Mouse (Mus musculus): ENCODE results near the gene Cdhr2. TPM values are rescaled to one million over a fixed set of nuclear protein-coding genes. Genes with fewer than 3 reads are reported as not detected.

Cdhr2 gene
- polyA plus RNA-seq, 1 experiment, result not detected

- peaks cover 10% of the 10 kb centered on the region for H3K9me3 ChIP-seq
- H3K27me3 ChIP-seq (replicated peaks), result peaks cover 57% of the 10 kb centered on the region
- H3K4me1 ChIP-seq, result no peaks in the 10 kb centered on the region
- no peak overlapping the region for H3K4me3 ChIP-seq (replicated peaks)
- no peaks in the 10 kb centered on the region for H3K36me3 ChIP-seq (replicated peaks; ENCODE audit: low read length)
- TF ChIP-seq FLI1 (IDR thresholded peaks at IDR 0.05; ENCODE audit: low read length), result no peak
- no peak for TF ChIP-seq GATA1 (IDR thresholded peaks at IDR 0.05; ENCODE audit: borderline replicate concordance, low read length)
These were observed 15.7 kb downstream of the Cdhr2 start for GRCm38 (mm10) chr13:54716916-54717315.

GRCm38 (mm10) chr13:54723143-54723542 lies 21.9 kb downstream of the Cdhr2 start:
- peaks cover 44% of the 10 kb centered on the region for H3K27me3 ChIP-seq (replicated peaks)
- no peak overlapping the region for H3K4me3 ChIP-seq (replicated peaks)
- H3K36me3 ChIP-seq (replicated peaks; ENCODE audit: low read length), result no peaks in the 10 kb centered on the region
- TF ChIP-seq FLI1 (IDR thresholded peaks at IDR 0.05; ENCODE audit: low read length) (no peak), GATA1 (IDR thresholded peaks at IDR 0.05; ENCODE audit: borderline replicate concordance, low read length) (no peak)
- H3K9me3 ChIP-seq, result peaks cover 23% of the 10 kb centered on the region
- H3K4me1 ChIP-seq, result no peaks in the 10 kb centered on the region

- H3K27me3 ChIP-seq (replicated peaks), result peaks cover 34% of the 10 kb centered on the region
- H3K4me3 ChIP-seq (replicated peaks), result no peak overlapping the region
- no peaks in the 10 kb centered on the region for H3K36me3 ChIP-seq (replicated peaks; ENCODE audit: low read length)
These were observed 24.9 kb downstream of the Cdhr2 start for GRCm38 (mm10) chr13:54726131-54726530.

GRCm38 (mm10) chr13:54736931-54737330 lies 35.7 kb downstream of the Cdhr2 start:
- Histone ChIP-seq H3K4me1 (no peaks in the 10 kb centered on the region), H3K27me3 (replicated peaks) (peaks cover 74% of the 10 kb centered on the region), H3K4me3 (replicated peaks) (no peak overlapping the region), H3K36me3 (replicated peaks; ENCODE audit: low read length) (no peaks in the 10 kb centered on the region), H3K9me3 (no peaks in the 10 kb centered on the region)
- no peak for TF ChIP-seq FLI1 (IDR thresholded peaks at IDR 0.05; ENCODE audit: low read length)
- no peak for TF ChIP-seq GATA1 (IDR thresholded peaks at IDR 0.05; ENCODE audit: borderline replicate concordance, low read length)

More at GRCm38 (mm10) chr13:54726131-54726530, 24.9 kb downstream of the Cdhr2 start:
- peaks cover 23% of the 10 kb centered on the region for H3K9me3 ChIP-seq
- TF ChIP-seq FLI1 (IDR thresholded peaks at IDR 0.05; ENCODE audit: low read length), result no peak
- no peak for TF ChIP-seq GATA1 (IDR thresholded peaks at IDR 0.05; ENCODE audit: borderline replicate concordance, low read length)
- no peaks in the 10 kb centered on the region for H3K4me1 ChIP-seq

GRCm38 (mm10) chr13:54737488-54738212 lies 36.4 kb downstream of the Cdhr2 start:
- Histone ChIP-seq H3K9me3 (no peaks in the 10 kb centered on the region), H3K27me3 (replicated peaks) (peaks cover 82% of the 10 kb centered on the region), H3K4me3 (replicated peaks) (peak overlapping the region; percentile 50), H3K4me1 (no peaks in the 10 kb centered on the region), H3K36me3 (replicated peaks; ENCODE audit: low read length) (no peaks in the 10 kb centered on the region)
- TF ChIP-seq FLI1 (IDR thresholded peaks at IDR 0.05; ENCODE audit: low read length) (no peak), GATA1 (IDR thresholded peaks at IDR 0.05; ENCODE audit: borderline replicate concordance, low read length) (no peak)

- H3K9me3 ChIP-seq, result no peaks in the 10 kb centered on the region
- peaks cover 82% of the 10 kb centered on the region for H3K27me3 ChIP-seq (replicated peaks)
- TF ChIP-seq GATA1 (IDR thresholded peaks at IDR 0.05; ENCODE audit: borderline replicate concordance, low read length) (no peak), FLI1 (IDR thresholded peaks at IDR 0.05; ENCODE audit: low read length) (no peak)
- H3K4me1 ChIP-seq, result no peaks in the 10 kb centered on the region
- H3K36me3 ChIP-seq (replicated peaks; ENCODE audit: low read length), result no peaks in the 10 kb centered on the region
- no peak overlapping the region for H3K4me3 ChIP-seq (replicated peaks)
These were observed 36.9 kb downstream of the Cdhr2 start for GRCm38 (mm10) chr13:54738213-54738601.

GRCm38 (mm10) chr13:54746110-54746509 lies 44.8 kb downstream of the Cdhr2 start:
- Histone ChIP-seq H3K36me3 (replicated peaks; ENCODE audit: low read length) (no peaks in the 10 kb centered on the region), H3K4me1 (peaks cover 11% of the 10 kb centered on the region), H3K27me3 (replicated peaks) (peaks cover 79% of the 10 kb centered on the region), H3K9me3 (peaks cover 12% of the 10 kb centered on the region), H3K4me3 (replicated peaks) (no peak overlapping the region)
- TF ChIP-seq FLI1 (IDR thresholded peaks at IDR 0.05; ENCODE audit: low read length) (no peak), GATA1 (IDR thresholded peaks at IDR 0.05; ENCODE audit: borderline replicate concordance, low read length) (no peak)

GRCm38 (mm10) chr13:54746896-54747295 lies 45.6 kb downstream of the Cdhr2 start:
- Histone ChIP-seq H3K36me3 (replicated peaks; ENCODE audit: low read length) (no peaks in the 10 kb centered on the region), H3K4me3 (replicated peaks) (no peak overlapping the region), H3K4me1 (peaks cover 11% of the 10 kb centered on the region), H3K9me3 (peaks cover 20% of the 10 kb centered on the region), H3K27me3 (replicated peaks) (peaks cover 80% of the 10 kb centered on the region)
- TF ChIP-seq FLI1 (IDR thresholded peaks at IDR 0.05; ENCODE audit: low read length) (no peak), GATA1 (IDR thresholded peaks at IDR 0.05; ENCODE audit: borderline replicate concordance, low read length) (no peak)

GRCm38 (mm10) chr13:54748190-54748589 lies 46.9 kb downstream of the Cdhr2 start:
- TF ChIP-seq FLI1 (IDR thresholded peaks at IDR 0.05; ENCODE audit: low read length), result no peak
- Histone ChIP-seq H3K9me3 (peaks cover 22% of the 10 kb centered on the region), H3K4me1 (peaks cover 11% of the 10 kb centered on the region), H3K4me3 (replicated peaks) (no peak overlapping the region), H3K27me3 (replicated peaks) (peaks cover 81% of the 10 kb centered on the region), H3K36me3 (replicated peaks; ENCODE audit: low read length) (no peaks in the 10 kb centered on the region)

- Histone ChIP-seq H3K4me3 (replicated peaks) (no peak overlapping the region), H3K27me3 (replicated peaks) (peaks cover 84% of the 10 kb centered on the region)
- TF ChIP-seq FLI1 (IDR thresholded peaks at IDR 0.05; ENCODE audit: low read length) (no peak), GATA1 (IDR thresholded peaks at IDR 0.05; ENCODE audit: borderline replicate concordance, low read length) (no peak)
These were observed 47.4 kb downstream of the Cdhr2 start for GRCm38 (mm10) chr13:54748721-54749060.

More at GRCm38 (mm10) chr13:54748721-54749060, 47.4 kb downstream of the Cdhr2 start:
- H3K4me1 ChIP-seq, result peaks cover 11% of the 10 kb centered on the region
- peaks cover 22% of the 10 kb centered on the region for H3K9me3 ChIP-seq
- H3K36me3 ChIP-seq (replicated peaks; ENCODE audit: low read length), result no peaks in the 10 kb centered on the region
